In genomic region chr14:11561397-11561796, GRCm38 (mm10) we compare ENCODE assay signal across 17 mouse cellular contexts.
"Had no signal": no experiment of that assay in that cellular context is flagged by ENCODE, and none has a peak within 500 bp of the region (broad histone marks: within the 10 kb centered on the region; RNA-seq: fewer than 3 reads in every experiment).

No protein-coding gene starts in this region.

- H3K4me2 ChIP-seq: limb, embryonic 13.5 days; liver, embryonic 12.5 days; lung, embryonic 14.5 days; neural tube, embryonic 15.5 days had no signal

- H3K9me3 ChIP-seq: limb, embryonic 13.5 days; liver, embryonic 12.5 days; neural tube, embryonic 15.5 days had no signal

- H3K27me3 ChIP-seq: limb, embryonic 13.5 days; neural tube, embryonic 15.5 days had no signal

- H3K9ac ChIP-seq: limb, embryonic 13.5 days; liver, embryonic 12.5 days; lung, embryonic 14.5 days; neural tube, embryonic 15.5 days had no signal

- H3K4me3 ChIP-seq: layer of hippocampus, adult 2 months; limb, embryonic 13.5 days; liver, embryonic 12.5 days; midbrain, embryonic 10.5 days; myocyte; neural tube, embryonic 15.5 days had no signal

- ATAC-seq: intestine, postnatal 0 days; liver, embryonic 12.5 days had no signal

- DNase-seq: kidney, adult 9 months; left cerebral cortex, postnatal 4 days; lung, postnatal 10 days; lung, postnatal 4 days; midbrain, embryonic 14.5 days; right cerebral cortex, adult 18-20 months; spleen, adult 18-20 months; thymus, adult 2 months; thymus, postnatal 25 days had no signal

- H3K27ac ChIP-seq: layer of hippocampus, adult 2 months; limb, embryonic 13.5 days; liver, embryonic 12.5 days; midbrain, embryonic 10.5 days; neural tube, embryonic 15.5 days had no signal

- H3K36me3 ChIP-seq: limb, embryonic 13.5 days; liver, embryonic 12.5 days; neural tube, embryonic 15.5 days had no signal
